Mouse (Mus musculus): Measurements from ENCODE around the gene Faim2.

Faim2 gene

DNA sequence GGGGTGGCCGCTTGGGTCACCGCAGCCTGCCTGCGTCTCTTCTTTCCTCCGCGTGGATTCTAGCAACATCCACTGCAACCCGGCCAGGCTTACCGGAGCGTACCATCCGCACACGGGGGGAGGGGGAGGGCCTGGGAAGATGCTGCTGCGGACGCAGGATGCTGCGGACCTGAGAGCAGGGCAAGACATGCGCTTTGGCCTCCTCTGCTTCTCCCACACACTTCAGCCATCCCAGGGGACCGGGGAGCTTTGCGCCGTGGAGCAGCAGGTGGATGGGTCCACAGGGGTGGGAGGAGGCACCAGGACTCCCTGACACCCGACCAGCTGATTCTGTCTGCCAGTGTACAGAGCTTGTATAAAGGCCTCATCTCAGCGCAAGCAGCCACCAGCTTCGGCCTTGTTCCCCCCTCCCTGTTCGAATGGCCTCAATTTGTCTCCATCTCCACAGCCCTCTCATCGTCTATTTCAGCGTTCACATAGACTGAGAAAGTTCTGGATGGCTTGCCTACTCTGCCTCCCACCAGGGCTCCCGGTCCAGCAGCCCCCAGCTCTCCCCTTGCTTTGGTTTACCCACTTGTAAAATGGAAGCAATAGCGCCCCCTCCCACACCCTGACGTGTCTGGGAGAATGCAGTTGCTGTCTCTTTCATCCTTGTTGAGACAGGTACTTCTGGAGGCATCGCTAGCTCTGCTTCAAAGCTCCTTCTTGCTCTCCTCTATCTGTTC lies at the start of gene Faim2:
Gene Faim2 (minus strand): TSS at position 537 of the 725 bp plus-strand sequence.
- peak; percentile 32 for DNase-seq (ENCODE audit: low read depth, low spot score)

DNA sequence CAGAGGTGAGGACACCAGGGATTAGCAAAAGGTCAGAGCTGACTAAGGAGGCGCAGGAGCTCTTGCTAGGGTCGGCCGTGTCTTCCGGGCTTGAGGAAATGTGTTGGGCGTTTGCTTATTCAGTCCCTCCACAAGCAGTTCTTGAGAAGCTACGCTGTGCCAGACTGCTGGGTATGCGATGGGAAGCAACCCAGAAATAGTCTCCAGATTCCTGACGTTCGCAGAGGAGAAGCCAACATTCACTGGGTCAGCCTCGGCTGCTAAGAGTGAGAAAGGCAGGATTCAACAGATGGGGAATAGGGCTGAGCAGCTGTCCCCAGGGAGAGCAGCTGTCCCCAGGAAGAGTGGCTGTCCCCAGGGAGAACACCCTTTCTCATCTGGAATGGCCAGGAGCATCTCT lies 41.2 kb upstream of the Faim2 start:
- DNase-seq (ENCODE audit: low read depth, low spot score), result no peak

DNA sequence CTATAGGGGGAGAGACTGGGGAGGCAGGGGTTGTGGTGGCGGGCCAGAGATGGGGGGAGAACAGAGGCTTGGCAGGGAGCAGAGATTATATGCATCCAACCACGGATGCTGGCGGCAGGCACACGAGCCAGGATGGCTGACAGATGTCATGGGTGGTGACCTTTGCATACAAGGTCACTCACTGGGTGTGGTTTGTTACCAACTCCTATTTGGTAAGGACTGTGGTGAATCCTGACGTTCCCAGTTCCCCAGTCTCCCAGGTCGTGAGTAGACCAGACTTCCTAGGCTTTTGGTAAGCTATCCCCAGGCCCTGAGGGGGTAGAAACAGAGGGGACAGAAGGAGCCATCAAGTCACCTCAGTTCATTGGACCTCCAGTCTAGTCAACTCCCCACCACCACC lies 40.7 kb upstream of the Faim2 start:
- DNase-seq (ENCODE audit: low read depth, low spot score), result no peak

- no peak for DNase-seq (ENCODE audit: low read depth, low spot score)
Observed at GRCm38 (mm10) chr15:99567371-99567770, 39.4 kb upstream of the Faim2 start.

- DNase-seq (ENCODE audit: low read depth, low spot score), result no peak
Observed at GRCm38 (mm10) chr15:99560246-99560645, 32.3 kb upstream of the Faim2 start.

DNA sequence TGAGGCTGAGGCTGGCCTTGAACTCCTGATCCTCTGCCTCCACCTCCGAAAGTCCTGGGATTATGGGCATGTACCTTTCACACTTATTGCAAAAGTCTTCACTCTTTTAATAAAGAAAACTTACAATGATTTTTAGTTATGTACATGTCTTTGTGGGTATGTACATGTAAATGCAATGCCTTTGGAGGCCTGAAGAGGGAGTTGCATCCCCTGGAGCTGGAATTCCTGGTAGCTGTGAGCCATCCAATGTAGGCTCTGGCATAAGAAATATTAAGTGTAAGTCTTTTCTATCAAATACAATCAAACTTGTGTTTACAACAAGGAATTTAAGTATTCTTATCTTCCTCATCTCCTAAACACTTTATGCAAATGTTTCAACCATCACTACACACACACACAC lies 31.0 kb upstream of the Faim2 start:
- DNase-seq (ENCODE audit: low read depth, low spot score), result no peak

DNA sequence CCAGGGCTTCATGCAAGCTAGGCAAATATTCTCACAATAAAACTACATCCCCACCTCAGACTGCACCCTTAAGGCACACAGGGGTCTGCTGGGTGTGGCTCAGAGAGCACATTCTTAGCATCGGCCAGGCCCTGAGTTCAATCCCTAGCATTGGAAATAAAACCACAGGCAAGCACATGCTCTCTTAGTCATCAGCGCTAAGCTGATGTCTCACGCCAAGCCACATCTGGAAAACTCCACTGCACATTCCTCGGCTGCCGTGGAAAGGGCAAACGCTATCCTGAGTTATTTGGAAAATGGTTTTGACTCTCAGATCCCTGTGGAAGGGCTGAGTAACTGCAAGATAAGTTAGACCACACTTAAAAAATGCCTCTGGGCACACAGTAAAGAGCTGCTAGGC lies 25.8 kb upstream of the Faim2 start:
- DNase-seq (ENCODE audit: low read depth, low spot score), result no peak

- no peak for DNase-seq (ENCODE audit: low read depth, low spot score)
Observed at GRCm38 (mm10) chr15:99549901-99550300, 21.9 kb upstream of the Faim2 start.

DNA sequence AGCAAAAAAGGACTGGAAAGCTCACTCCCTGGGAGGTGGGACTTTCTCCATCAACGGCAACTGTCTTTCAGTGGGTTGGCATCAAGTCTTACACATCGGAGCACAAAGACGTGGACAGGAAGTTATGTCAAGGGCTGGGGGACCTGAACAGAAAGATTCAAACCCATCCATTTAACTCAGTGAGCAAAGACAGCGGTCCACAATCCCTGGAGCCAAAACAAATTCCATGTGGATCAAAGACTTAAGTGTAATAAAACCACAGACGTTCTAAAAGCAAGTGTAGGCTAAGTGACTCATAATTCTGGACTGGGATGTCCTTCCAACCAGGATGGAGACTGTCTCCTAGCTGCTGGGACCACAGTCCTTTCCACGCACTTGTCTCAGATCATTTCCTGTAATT lies 19.8 kb upstream of the Faim2 start:
- no peak for DNase-seq (ENCODE audit: low read depth, low spot score)

GRCm38 (mm10) chr15:99546596-99546995 lies 18.6 kb upstream of the Faim2 start:
- no peak for DNase-seq (ENCODE audit: low read depth, low spot score)

DNA sequence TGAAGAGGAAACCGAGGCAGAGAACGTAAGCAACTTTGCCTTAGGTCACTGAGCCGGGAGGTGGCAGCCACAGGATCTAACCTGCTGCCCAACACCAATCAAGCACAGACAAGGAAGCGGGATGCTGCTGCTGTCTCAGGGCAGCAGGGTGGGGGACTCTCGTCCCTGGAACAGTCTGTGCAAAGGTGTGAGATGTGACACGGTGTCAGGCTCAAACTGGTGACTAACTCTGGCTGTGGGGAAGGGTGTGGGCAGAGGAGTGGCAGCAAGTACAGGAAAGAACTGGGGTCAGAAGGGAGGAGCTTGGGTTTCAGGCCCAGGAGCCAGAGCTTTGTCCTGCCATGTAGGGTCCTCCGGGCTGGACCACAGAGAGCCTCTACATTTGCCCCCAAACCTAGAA lies 16.1 kb upstream of the Faim2 start:
- DNase-seq (ENCODE audit: low read depth, low spot score), result no peak

DNA sequence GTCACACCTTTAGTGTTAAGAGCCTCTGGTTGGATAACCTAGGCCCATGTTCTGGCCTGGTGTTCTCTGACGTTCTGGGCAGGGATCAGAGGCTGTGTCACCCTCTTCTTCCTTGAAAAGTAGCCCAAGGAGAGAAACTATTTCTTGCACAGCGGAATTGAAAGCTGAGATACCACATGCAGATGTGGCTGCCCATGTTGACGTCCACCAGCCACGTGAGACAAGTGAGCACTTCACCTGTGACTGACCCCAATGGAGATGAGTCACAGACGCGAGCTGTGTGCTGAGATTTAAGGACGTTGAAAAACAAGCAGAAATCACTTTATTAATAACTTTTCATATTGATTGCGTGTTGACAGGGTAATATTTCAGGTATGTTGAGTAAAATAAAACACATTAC lies 11.9 kb upstream of the Faim2 start:
- no peak for DNase-seq (ENCODE audit: low read depth, low spot score)

GRCm38 (mm10) chr15:99536889-99537862 lies 9.2 kb upstream of the Faim2 start:
- no peak for DNase-seq (ENCODE audit: low read depth, low spot score)

DNA sequence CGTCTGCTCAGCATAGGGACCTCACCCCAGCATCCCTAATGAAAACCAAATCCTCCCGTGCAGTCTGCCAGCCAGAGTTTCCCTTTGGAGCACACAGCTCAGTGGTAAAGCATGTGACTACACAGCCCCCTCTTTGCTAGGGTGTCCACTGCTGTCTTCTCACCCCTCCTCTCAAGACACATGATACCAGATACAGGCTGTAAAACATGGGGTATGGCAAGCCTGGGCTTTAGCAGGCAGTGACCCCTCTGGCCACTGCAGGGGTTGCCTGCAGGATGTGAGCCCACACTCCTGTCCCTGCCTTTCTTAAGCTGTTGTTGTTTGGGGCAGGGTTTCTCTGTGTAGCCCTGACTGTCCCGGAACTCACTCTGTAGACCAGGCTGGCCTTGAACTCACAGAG lies 4.1 kb upstream of the Faim2 start:
- DNase-seq (ENCODE audit: low read depth, low spot score), result no peak

DNA sequence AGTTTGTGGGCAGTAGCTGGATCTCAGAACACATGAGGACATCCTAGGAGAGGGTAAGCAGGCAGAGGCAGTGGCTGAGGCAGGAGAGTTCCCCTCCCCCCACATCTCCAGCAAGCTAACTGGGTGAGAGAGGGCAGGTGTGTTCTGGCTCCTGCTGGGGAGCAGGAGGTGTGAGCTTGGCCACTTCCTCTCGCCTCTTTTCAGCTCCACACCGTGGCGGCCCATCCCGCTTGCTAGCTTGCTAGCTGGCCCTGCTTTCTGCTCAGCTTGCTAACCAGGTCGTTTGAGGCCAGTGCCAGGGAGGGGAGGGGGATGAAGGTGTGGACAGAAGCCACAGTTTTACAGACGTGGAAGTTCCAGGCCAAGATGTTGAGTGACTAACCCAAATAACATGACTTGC lies 3.2 kb upstream of the Faim2 start:
- DNase-seq (ENCODE audit: low read depth, low spot score), result no peak

GRCm38 (mm10) chr15:99526681-99527080 lies 1.3 kb downstream of the Faim2 start:
- no peak for DNase-seq (ENCODE audit: low read depth, low spot score)

GRCm38 (mm10) chr15:99520306-99520705 lies 7.7 kb downstream of the Faim2 start:
- no peak for DNase-seq (ENCODE audit: low read depth, low spot score)

GRCm38 (mm10) chr15:99519626-99520025 lies 8.3 kb downstream of the Faim2 start:
- no peak for DNase-seq (ENCODE audit: low read depth, low spot score)

DNA sequence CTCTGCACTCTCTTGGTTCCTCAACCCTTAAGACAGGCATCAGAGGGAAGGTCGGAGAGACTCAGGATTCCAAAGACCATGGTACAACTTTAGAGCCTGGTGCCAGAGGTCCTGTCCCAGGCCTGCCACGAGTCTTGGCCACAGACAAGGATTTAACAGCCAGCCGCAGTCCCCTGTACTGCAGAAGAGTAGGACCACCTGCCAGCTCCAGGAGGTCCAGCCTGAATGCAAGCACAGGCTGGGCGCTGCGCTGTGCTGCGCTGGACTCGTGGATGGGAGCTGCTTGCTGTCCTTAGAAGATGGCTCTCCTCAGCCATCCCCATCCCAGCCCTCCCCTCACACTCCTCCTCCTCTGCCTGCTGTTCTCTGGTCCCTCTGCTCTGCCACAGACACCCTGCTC lies 10.2 kb downstream of the Faim2 start:
- no peak for DNase-seq (ENCODE audit: low read depth, low spot score)

DNA sequence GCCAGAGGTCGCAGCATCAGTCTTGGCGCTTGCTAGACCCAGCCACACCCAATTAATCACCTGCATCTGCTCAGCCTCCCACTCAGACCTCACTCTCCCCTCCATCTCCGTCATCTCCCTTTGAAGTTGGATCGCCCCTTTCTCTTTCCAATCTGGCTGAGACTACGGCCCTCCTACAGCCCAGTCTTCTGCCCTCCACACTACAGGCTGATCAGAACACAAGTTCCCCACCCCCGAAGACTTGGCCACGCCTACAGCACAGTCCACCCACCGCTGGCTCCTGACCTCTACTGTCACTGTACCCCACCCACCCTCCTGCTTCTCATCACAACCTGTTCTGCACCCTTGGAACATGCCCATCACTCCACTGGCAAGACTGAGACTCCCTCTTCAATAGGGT lies 11.2 kb downstream of the Faim2 start:
- no peak for DNase-seq (ENCODE audit: low read depth, low spot score)

- no peak for DNase-seq (ENCODE audit: low read depth, low spot score)
Observed at GRCm38 (mm10) chr15:99511797-99512525, 16.0 kb downstream of the Faim2 start.

DNA sequence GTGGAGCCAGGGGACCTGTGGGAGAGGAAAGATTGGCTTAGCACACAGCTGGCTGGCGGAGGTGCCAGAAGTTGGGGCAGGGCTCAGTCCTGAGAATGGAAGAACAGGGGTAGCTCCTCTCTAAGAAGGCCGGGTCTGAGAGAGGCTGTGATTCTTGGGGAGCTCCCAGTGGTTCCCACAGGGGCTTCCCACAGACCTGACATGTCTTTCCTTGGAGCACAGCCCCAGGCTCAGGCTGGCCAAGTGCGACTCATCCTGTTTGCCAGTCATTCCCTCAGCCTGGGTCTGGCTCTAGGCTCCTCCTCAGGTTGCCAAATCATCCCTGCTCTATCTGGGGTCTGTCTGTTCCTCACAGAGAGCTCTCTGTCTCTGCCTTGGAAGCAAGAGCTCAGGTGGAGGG lies 17.3 kb downstream of the Faim2 start:
- DNase-seq (ENCODE audit: low read depth, low spot score), result no peak

Measured in retina, postnatal 7 days (tissue).